Mouse (Mus musculus) ES-E14 (cell line): ENCODE measurements around the gene Krtap2-4. TPM values are rescaled to one million over a fixed set of nuclear protein-coding genes. Genes with fewer than 3 reads are reported as not detected.
"Not testable (repeated sequence)": the region's sequence is repeated elsewhere in the genome, so short reads cannot be mapped to it uniquely, and the experiment has no call there.

Source experiments
- DNase-seq: peaks from one replicate; pipeline ENCODE4 v3.0.0-alpha.2; 2013; ENCODE audit warnings: low read depth, low spot score
- H3K27ac ChIP-seq: 2 replicates; pipeline ENCODE4 v1.5.1; 2012; ENCODE audit warnings: low read depth, mild to moderate bottlenecking, low read length, moderate library complexity, mixed read lengths; ENCODE audit not compliant: poor library complexity, insufficient read depth, severe bottlenecking
- H3K36me3 ChIP-seq: 2 replicates; pipeline ENCODE4 v1.6.1; 2012; ENCODE audit warnings: mild to moderate bottlenecking, low read length, moderate library complexity, mixed read lengths; ENCODE audit not compliant: control insufficient read depth, poor library complexity, insufficient read depth, severe bottlenecking
- H3K4me1 ChIP-seq, 2 experiments: fragments of 150-350 bp in 1 of 2; sonication (generic) in 1 of 2; 2 replicates each; pipeline ENCODE4 v1.6.1; 2012; ENCODE audit warnings: low read length in 2 of 2, mild to moderate bottlenecking in 1 of 2, mixed read lengths in 1 of 2; ENCODE audit not compliant: control insufficient read depth in 2 of 2, insufficient read depth in 2 of 2, poor library complexity in 1 of 2
- H3K4me3 ChIP-seq, 2 experiments: fragments of 150-350 bp in 1 of 2; sonication (generic) in 1 of 2; 2 replicates each; pipeline ENCODE4 v1.5.1; 2012; ENCODE audit warnings: low read length in 2 of 2, low read depth in 1 of 2, mild to moderate bottlenecking in 1 of 2, mixed read lengths in 1 of 2; ENCODE audit not compliant: insufficient read depth in 1 of 2, poor library complexity in 1 of 2, severe bottlenecking in 1 of 2
- H3K9ac ChIP-seq: 2 replicates; pipeline ENCODE4 v1.6.1; 2012; ENCODE audit warnings: low read depth, mild to moderate bottlenecking, low read length, mixed read lengths; ENCODE audit not compliant: poor library complexity, insufficient read depth, severe bottlenecking
- H3K9me3 ChIP-seq: fragments of 150-350 bp; sonication (generic); 2 replicates; pipeline ENCODE4 v1.6.1; 2012; ENCODE audit warnings: low read depth, mild to moderate bottlenecking, low read length; ENCODE audit not compliant: control insufficient read depth, insufficient read depth
- CHD2 ChIP-seq: IDR thresholded peaks from 2 replicates; pipeline ENCODE4 v1.6.1; 2014; ENCODE audit warnings: mild to moderate bottlenecking, low read depth, low read length, inconsistent platforms
- HCFC1 ChIP-seq: IDR thresholded peaks from 2 replicates; pipeline ENCODE4 v1.6.1; 2012; ENCODE audit warnings: low read length, inconsistent platforms, borderline replicate concordance; ENCODE audit not compliant: insufficient read depth
- MAFK ChIP-seq: IDR thresholded peaks from 2 replicates; pipeline ENCODE4 v1.6.1; 2014; ENCODE audit warnings: mild to moderate bottlenecking, low read depth, low read length, inconsistent platforms; ENCODE audit not compliant: insufficient read depth
- ZC3H11A ChIP-seq: IDR thresholded peaks from 2 replicates; pipeline ENCODE4 v1.6.1; 2012; ENCODE audit warnings: low read depth, mild to moderate bottlenecking, inconsistent platforms, low read length, borderline replicate concordance
- ZNF384 ChIP-seq: IDR thresholded peaks from 2 replicates; pipeline ENCODE4 v1.6.1; 2012; ENCODE audit warnings: low read depth, low read length, inconsistent platforms
- in situ Hi-C, 2 experiments: fragments of 600-800 bp; cut with MboI; formaldehyde crosslinking; loops; one replicate each; pipeline ENCODE4 v1.15.1; 2025; ENCODE audit warnings: low sequenced_read_pairs in 2 of 2, inconsistent platforms in 1 of 2; ENCODE audit not compliant: unreplicated experiment in 2 of 2
- total RNA-seq: library from RNA; depleted of rRNA; stranded (reverse); fragments of 300-350 nt; gene quantifications from 2 replicates; pipeline ENCODE4 v1.2.3, GENCODE M21; 2012

Gene Krtap2-4
- total RNA-seq, 1 experiment: not detected

- no peaks in the 10 kb centered on the region for H3K36me3 ChIP-seq
- no peaks in the 10 kb centered on the region for H3K9me3 ChIP-seq
- DNase-seq: no peak
- in situ Hi-C loops: no loop called here
- no peaks in the 10 kb centered on the region for H3K4me1 ChIP-seq
- no peak within 1 kb of the TSS for H3K27ac ChIP-seq
- no peak within 1 kb of the TSS for H3K4me3 ChIP-seq
- no peak within 1 kb of the TSS for H3K9ac ChIP-seq
- no peak for TF ChIP-seq ZNF384
- TF ChIP-seq HCFC1: no peak
- no peak for TF ChIP-seq CHD2
- TF ChIP-seq ZC3H11A: no peak
- no peak for TF ChIP-seq MAFK
Observed at GRCm38 (mm10) chr11:99620335-99620734, 5.7 kb upstream of the Krtap2-4 start, which contains the start of gene Gm11562. Gm11562 (minus strand) TSS chr11:99620435.

GRCm38 (mm10) chr11:99610089-99610488 lies 4.6 kb downstream of the Krtap2-4 start, which contains the start of gene Gm11937:
Gm11937 (minus strand) TSS chr11:99610189.
- in situ Hi-C loops, H3K4me3 ChIP-seq, H3K9me3 ChIP-seq, H3K4me1 ChIP-seq, H3K27ac ChIP-seq, H3K9ac ChIP-seq, DNase-seq, H3K36me3 ChIP-seq: not testable (repeated sequence)

GRCm38 (mm10) chr11:99609126-99609525 lies 5.5 kb downstream of the Krtap2-4 start:
- in situ Hi-C loops: no loop called here
- Histone ChIP-seq H3K4me3 (no peak overlapping the region), H3K9me3 (no peaks in the 10 kb centered on the region), H3K4me1 (no peaks in the 10 kb centered on the region), H3K9ac (no peak overlapping the region), H3K36me3 (no peaks in the 10 kb centered on the region), H3K27ac (no peak overlapping the region)
- no peak for DNase-seq
- TF ChIP-seq ZC3H11A (no peak), MAFK (no peak), ZNF384 (no peak), HCFC1 (no peak), CHD2 (no peak)

GRCm38 (mm10) chr11:99603208-99603607 lies 11.4 kb downstream of the Krtap2-4 start, which contains the start of gene Gm11938:
Gm11938 (minus strand) TSS chr11:99603308.
- H3K27ac ChIP-seq, DNase-seq, H3K9me3 ChIP-seq, H3K4me3 ChIP-seq, in situ Hi-C loops, H3K36me3 ChIP-seq, H3K9ac ChIP-seq, H3K4me1 ChIP-seq: not testable (repeated sequence)

- H3K27ac ChIP-seq, in situ Hi-C loops, DNase-seq, H3K4me1 ChIP-seq, H3K9me3 ChIP-seq, H3K9ac ChIP-seq, H3K36me3 ChIP-seq, H3K4me3 ChIP-seq: not testable (repeated sequence)
Observed at GRCm38 (mm10) chr11:99597742-99598141, 16.9 kb downstream of the Krtap2-4 start, which contains the start of gene Krtap9-3. Krtap9-3 (minus strand) TSS chr11:99598105.
